Mouse (Mus musculus): Measurements from ENCODE around the gene Oit1. TPM values are rescaled to one million over a fixed set of nuclear protein-coding genes. Genes with fewer than 3 reads are reported as not detected.
A peak's percentile ranks its signal among the peaks of the same experiment; 100 is the strongest.

Oit1 gene
- not detected for total RNA-seq (2021)
- long read RNA-seq, experiment 1 = 0 reads
- long read RNA-seq, experiment 2 = 0 reads

GRCm38 (mm10) chr14:8378685-8379313, at the start of gene Oit1:
Oit1 (minus strand) TSS chr14:8378754.
- DNase-seq (ENCODE audit: low spot score) = no peak

GRCm38 (mm10) chr14:8422833-8423232, 44.3 kb upstream of the Oit1 start:
- DNase-seq (ENCODE audit: low spot score) = no peak

- no peak for DNase-seq (ENCODE audit: low spot score)
Observed at GRCm38 (mm10) chr14:8421199-8421787, 42.7 kb upstream of the Oit1 start.

- DNase-seq (ENCODE audit: low spot score) = no peak
Observed at GRCm38 (mm10) chr14:8418610-8419009, 40.1 kb upstream of the Oit1 start.

GRCm38 (mm10) chr14:8405946-8406345, 27.4 kb upstream of the Oit1 start:
- no peak for DNase-seq (ENCODE audit: low spot score)

- no peak for DNase-seq (ENCODE audit: low spot score)
Observed at GRCm38 (mm10) chr14:8403310-8403709, 24.8 kb upstream of the Oit1 start.

- no peak for DNase-seq (ENCODE audit: low spot score)
Observed at GRCm38 (mm10) chr14:8398507-8398906, 20.0 kb upstream of the Oit1 start.

- DNase-seq (ENCODE audit: low spot score) = no peak
Observed at GRCm38 (mm10) chr14:8395690-8396287, 17.2 kb upstream of the Oit1 start.

- DNase-seq (ENCODE audit: low spot score) = no peak
Observed at GRCm38 (mm10) chr14:8392181-8392825, 13.7 kb upstream of the Oit1 start.

- no peak for DNase-seq (ENCODE audit: low spot score)
Observed at GRCm38 (mm10) chr14:8369394-8369793, 9.2 kb downstream of the Oit1 start.

GRCm38 (mm10) chr14:8368900-8369299, 9.7 kb downstream of the Oit1 start:
- peak; percentile 53 for DNase-seq (ENCODE audit: low spot score)

- no peak for DNase-seq (ENCODE audit: low spot score)
Observed at GRCm38 (mm10) chr14:8367727-8368520, 10.6 kb downstream of the Oit1 start.

- no peak for DNase-seq (ENCODE audit: low spot score)
Observed at GRCm38 (mm10) chr14:8367121-8367520, 11.4 kb downstream of the Oit1 start.

- DNase-seq (ENCODE audit: low spot score) = no peak
Observed at GRCm38 (mm10) chr14:8365833-8366232, 12.7 kb downstream of the Oit1 start.

GRCm38 (mm10) chr14:8356836-8357235, 21.7 kb downstream of the Oit1 start:
- DNase-seq (ENCODE audit: low spot score) = no peak

GRCm38 (mm10) chr14:8355999-8356501, 22.5 kb downstream of the Oit1 start:
- DNase-seq (ENCODE audit: low spot score) = peak; percentile 72

GRCm38 (mm10) chr14:8348927-8349326, 29.6 kb downstream of the Oit1 start:
- DNase-seq (ENCODE audit: low spot score) = no peak

GRCm38 (mm10) chr14:8346255-8346997, 32.1 kb downstream of the Oit1 start:
- DNase-seq (ENCODE audit: low spot score) = peak; percentile 86

- no peak for DNase-seq (ENCODE audit: low spot score)
Observed at GRCm38 (mm10) chr14:8345566-8345965, 33.0 kb downstream of the Oit1 start.

- DNase-seq (ENCODE audit: low spot score) = peak; percentile 60
Observed at GRCm38 (mm10) chr14:8342509-8343106, 35.9 kb downstream of the Oit1 start.
